Mouse (Mus musculus): ENCODE data around the gene C2cd3.

DNA sequence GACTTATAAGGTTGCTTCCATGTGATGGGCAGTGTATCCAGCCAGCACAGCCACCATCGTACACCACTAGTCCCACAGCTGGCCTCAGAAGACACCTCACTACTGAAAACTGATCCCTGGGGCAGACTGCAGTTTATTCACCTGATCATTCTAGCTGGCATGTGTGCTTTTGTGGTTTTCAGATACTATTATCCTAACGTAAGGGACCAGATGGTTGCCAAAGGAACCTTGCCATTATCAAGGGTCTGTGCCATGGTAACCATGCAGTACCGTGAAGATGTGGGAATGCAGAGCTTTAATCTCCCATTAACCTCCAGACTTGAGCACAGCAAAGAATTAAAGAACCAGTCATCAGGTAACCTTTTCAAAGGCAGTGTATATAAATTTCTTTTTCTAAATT lies 53.8 kb downstream of the C2cd3 start:
- TF ChIP-seq CTCF (IDR thresholded peaks at IDR 0.05; ENCODE audit: borderline replicate concordance, insufficient read depth, low read depth, low read length) (no peak), POLR2A (IDR thresholded peaks at IDR 0.05; ENCODE audit: borderline replicate concordance, insufficient read depth, low read length) (no peak)
